ENCODE assay signal across 11 mouse cellular contexts in genomic region chr1:132208154-132208553, GRCm38 (mm10). TPM values are rescaled to one million over a fixed set of nuclear protein-coding genes. Genes with fewer than 3 reads are reported as not detected.
DNase-seq lines count a peak whose midpoint lies in the region; ATAC-seq and TF ChIP-seq lines count a peak whose summit lies in the region.
"Had no signal": no experiment of that assay in that cellular context is flagged by ENCODE, and none has a peak within 500 bp of the region (broad histone marks: within the 10 kb centered on the region; RNA-seq: fewer than 3 reads in every experiment).

No protein-coding gene starts in this region.

- no peaks in the 10 kb centered on the region for H3K36me3 ChIP-seq in kidney, postnatal 0 days (ENCODE audit: insufficient read depth, low read length)
- no peaks in the 10 kb centered on the region for H3K36me3 ChIP-seq in kidney, embryonic 16.5 days (ENCODE audit: insufficient read depth, low read length)
- no peaks in the 10 kb centered on the region for H3K36me3 ChIP-seq in intestine, embryonic 15.5 days

- 15% methylated on average over 4 of the region's 4 CpGs for WGBS in kidney, postnatal 0 days
- WGBS in kidney, embryonic 16.5 days = 17% methylated on average over 4 of the region's 4 CpGs
- 11% methylated on average over 4 of the region's 4 CpGs for WGBS in intestine, embryonic 15.5 days

- no peak overlapping the region for H3K9ac ChIP-seq in kidney, postnatal 0 days (ENCODE audit: low read depth, low read length)
- no peak overlapping the region for H3K9ac ChIP-seq in kidney, embryonic 16.5 days (replicated peaks; ENCODE audit: low read length)
- H3K9ac ChIP-seq in intestine, embryonic 15.5 days = no peak overlapping the region
- H3K9ac ChIP-seq: liver, postnatal 0 days had no signal

- no peaks in the 10 kb centered on the region for H3K9me3 ChIP-seq in kidney, postnatal 0 days (replicated peaks; ENCODE audit: low read length)
- H3K9me3 ChIP-seq in kidney, embryonic 16.5 days (ENCODE audit: low read length) = no peaks in the 10 kb centered on the region
- H3K9me3 ChIP-seq in intestine, embryonic 15.5 days = no peaks in the 10 kb centered on the region

- H3K27ac ChIP-seq in kidney, postnatal 0 days = no peak overlapping the region
- no peak overlapping the region for H3K27ac ChIP-seq in kidney, embryonic 16.5 days (ENCODE audit: low read length)
- H3K27ac ChIP-seq in intestine, embryonic 15.5 days = no peak overlapping the region

- peak; percentile 40 for DNase-seq in kidney, postnatal 0 days (ENCODE audit: low spot score)
- DNase-seq in cerebellum, postnatal 36 days = peak; percentile 74 to 79
- peak; percentile 69 for DNase-seq in left cerebral cortex, adult 11 months (ENCODE audit: low spot score)
- peak; percentile 59 for DNase-seq in right cerebral cortex, postnatal 14 days
- no peak for DNase-seq in kidney, adult 18-20 months
- DNase-seq in thymus, postnatal 25 days = no peak
- DNase-seq: liver, postnatal 0 days had no signal

- H3K27me3 ChIP-seq in kidney, postnatal 0 days (ENCODE audit: insufficient read depth, low read length) = no peaks in the 10 kb centered on the region
- peaks cover 7% of the 10 kb centered on the region; the same call in 1 of the 2 replicates for H3K27me3 ChIP-seq in kidney, embryonic 16.5 days (ENCODE audit: insufficient read depth, low read length)
- H3K27me3 ChIP-seq in intestine, embryonic 15.5 days (replicated peaks) = peaks cover 4% of the 10 kb centered on the region

- no peak overlapping the region for H3K4me3 ChIP-seq in kidney, postnatal 0 days (replicated peaks; ENCODE audit: low read depth, low read length)
- no peak overlapping the region for H3K4me3 ChIP-seq in kidney, embryonic 16.5 days (ENCODE audit: low read length)
- no peak overlapping the region for H3K4me3 ChIP-seq in intestine, embryonic 15.5 days (replicated peaks)

- no peak overlapping the region for H3K4me2 ChIP-seq in kidney, postnatal 0 days (ENCODE audit: low read length)
- H3K4me2 ChIP-seq in kidney, embryonic 16.5 days (replicated peaks; ENCODE audit: low read depth, low read length) = no peak overlapping the region
- no peak overlapping the region for H3K4me2 ChIP-seq in intestine, embryonic 15.5 days (replicated peaks)

- 0 out of 2 replicates have a peak, but pooled peaks cover 3% of the 10 kb centered on the region for H3K4me1 ChIP-seq in kidney, postnatal 0 days (replicated peaks; ENCODE audit: insufficient read depth, low read length)
- H3K4me1 ChIP-seq in kidney, embryonic 16.5 days (ENCODE audit: insufficient read depth, low read length) = peaks cover 22% of the 10 kb centered on the region
- 0 out of 2 replicates have a peak, but pooled peaks cover 8% of the 10 kb centered on the region for H3K4me1 ChIP-seq in intestine, embryonic 15.5 days (replicated peaks)

- TF ChIP-seq CTCF in kidney, postnatal 0 days (IDR thresholded peaks at IDR 0.05; ENCODE audit: low read depth) = no peak

- no peak for ATAC-seq in kidney, postnatal 0 days (replicated peaks; ENCODE audit: low FRiP score, low read depth)
- ATAC-seq in kidney, embryonic 16.5 days (ENCODE audit: low FRiP score, low TSS enrichment) = no peak
- ATAC-seq in intestine, embryonic 15.5 days = no peak
- ATAC-seq: liver, postnatal 0 days had no signal

RNA-seq across cellular contexts. Expression of gene AC124108.1, which starts 16.9 kb away (rescaled TPM):
- polyA plus RNA-seq in kidney, postnatal 0 days (2015; fragmentation: Nextera tagmentation; extraction: Ambion mirVana) = 0.07 and 0.13 TPM in 2 replicates
- 0.10 and 0.13 TPM in 2 replicates for polyA plus RNA-seq in kidney, embryonic 16.5 days (2015; fragmentation: Nextera tagmentation; extraction: Ambion mirVana)
- polyA plus RNA-seq in intestine, embryonic 15.5 days (2015; fragmentation: Nextera tagmentation; extraction: Ambion mirVana) = 0.03 and 0.08 TPM in 2 replicates
- polyA plus RNA-seq: heart, embryonic 16.5 days; liver, postnatal 0 days; small intestine, adult 2 months had no signal

RNA-seq across cellular contexts. Expression of gene Lemd1, which starts 16.9 kb away (rescaled TPM):
- 0.37 and 0.80 TPM in 2 replicates for polyA plus RNA-seq in kidney, postnatal 0 days (2015; fragmentation: Nextera tagmentation; extraction: Ambion mirVana)
- polyA plus RNA-seq in kidney, embryonic 16.5 days (2015; fragmentation: Nextera tagmentation; extraction: Ambion mirVana) = 0.21 and 0.32 TPM in 2 replicates
- 0.43 and 0.58 TPM in 2 replicates for polyA plus RNA-seq in intestine, embryonic 15.5 days (2015; fragmentation: Nextera tagmentation; extraction: Ambion mirVana)
- polyA plus RNA-seq: heart, embryonic 16.5 days; liver, postnatal 0 days had no signal

RNA-seq across cellular contexts. Expression of gene Gm10188, which starts 21.4 kb away (rescaled TPM):
- polyA plus RNA-seq in kidney, postnatal 0 days (2015; fragmentation: Nextera tagmentation; extraction: Ambion mirVana) = not detected in 2 replicates
- polyA plus RNA-seq in kidney, embryonic 16.5 days (2015; fragmentation: Nextera tagmentation; extraction: Ambion mirVana) = not detected in 2 replicates
- polyA plus RNA-seq in intestine, embryonic 15.5 days (2015; fragmentation: Nextera tagmentation; extraction: Ambion mirVana) = not detected in 2 replicates
- polyA plus RNA-seq: heart, embryonic 16.5 days; liver, postnatal 0 days; small intestine, adult 2 months had no signal

Comparison
In these comparisons a context has a peak if more than half of its experiments do, and no peak if none do; other contexts are left out.
1. DNase-seq: peak in kidney, postnatal 0 days (single experiment), cerebellum, postnatal 36 days (2 of 2), left cerebral cortex, adult 11 months (single experiment) and right cerebral cortex, postnatal 14 days (single experiment); none in kidney, adult 18-20 months (single experiment) and thymus, postnatal 25 days (single experiment).